Mouse (Mus musculus): ENCODE results near the gene Med8. TPM values are rescaled to one million over a fixed set of nuclear protein-coding genes. Genes with fewer than 3 reads are reported as not detected.

The Med8 gene
- polyA plus RNA-seq, 1 experiment from 2014 or later: 139 TPM

DNA sequence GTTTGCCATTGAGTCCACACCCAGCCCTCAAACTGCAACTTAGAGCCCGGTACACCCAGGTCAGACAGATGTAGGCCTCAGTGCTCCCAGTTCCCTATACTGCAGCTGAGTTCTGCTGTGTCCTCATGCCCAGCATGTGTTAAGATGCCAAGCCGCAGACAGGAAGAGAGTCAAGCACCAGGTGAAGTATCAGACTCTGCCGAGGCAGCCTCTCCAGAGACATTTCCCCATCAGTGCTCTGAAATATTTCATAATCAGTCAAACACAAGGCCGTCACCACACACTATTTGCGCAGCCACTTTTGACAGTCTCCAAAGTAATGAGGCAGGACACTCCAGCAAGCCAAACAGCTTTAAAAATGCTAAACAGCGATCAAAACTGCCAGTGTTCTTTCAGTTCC, 10.7 kb upstream of the Med8 start:
- ATAC-seq (ENCODE audit: insufficient read depth, low FRiP score, low TSS enrichment) (no peak), DNase-seq (ENCODE audit: low spot score) (no peak)
- H3K27me3 ChIP-seq (ENCODE audit: control insufficient read depth, insufficient read depth, low read length): no peaks in the 10 kb centered on the region
- no peak overlapping the region for H3K4me2 ChIP-seq (ENCODE audit: low read depth)
- no peak overlapping the region for H3K9ac ChIP-seq (ENCODE audit: low read length)
- H3K4me3 ChIP-seq (ENCODE audit: low read depth, low read length): no peak overlapping the region
- H3K4me1 ChIP-seq (ENCODE audit: control insufficient read depth, insufficient read depth, low read length): no peaks in the 10 kb centered on the region
- WGBS: 92% methylated on average over 6 of the region's 6 CpGs
- H3K36me3 ChIP-seq (ENCODE audit: control insufficient read depth, insufficient read depth, low read length): peaks cover 11% of the 10 kb centered on the region
- H3K9me3 ChIP-seq (ENCODE audit: control insufficient read depth, low read length): no peaks in the 10 kb centered on the region
- H3K27ac ChIP-seq (ENCODE audit: low read depth, low read length): no peak overlapping the region

DNA sequence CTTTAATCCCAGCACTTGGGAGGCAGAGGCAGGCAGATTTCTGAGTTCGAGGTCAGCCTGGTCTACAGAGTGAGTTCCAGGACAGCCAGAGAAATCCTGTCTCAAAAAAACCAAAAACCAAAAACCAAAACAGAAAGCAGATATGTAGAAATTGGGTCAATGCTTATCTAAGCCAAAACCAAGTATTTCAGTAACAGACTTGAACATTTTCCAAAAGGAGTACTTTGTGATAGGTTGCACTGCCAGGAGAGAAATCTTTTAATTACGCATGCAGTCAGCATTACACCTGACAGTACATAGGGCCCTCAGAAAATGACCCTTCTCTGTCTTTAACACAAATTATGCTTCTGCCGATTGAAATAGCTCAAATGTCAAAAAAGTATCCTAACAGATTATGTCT, 7.7 kb upstream of the Med8 start:
- Histone ChIP-seq H3K9ac (ENCODE audit: low read length) (no peak overlapping the region), H3K4me1 (ENCODE audit: control insufficient read depth, insufficient read depth, low read length) (no peaks in the 10 kb centered on the region), H3K27me3 (ENCODE audit: control insufficient read depth, insufficient read depth, low read length) (no peaks in the 10 kb centered on the region), H3K4me3 (ENCODE audit: low read depth, low read length) (no peak overlapping the region), H3K9me3 (ENCODE audit: control insufficient read depth, low read length) (no peaks in the 10 kb centered on the region), H3K36me3 (ENCODE audit: control insufficient read depth, insufficient read depth, low read length) (peaks cover 11% of the 10 kb centered on the region), H3K27ac (ENCODE audit: low read depth, low read length) (no peak overlapping the region), H3K4me2 (ENCODE audit: low read depth) (no peak overlapping the region)
- WGBS: 95% methylated on average over 3 of the region's 3 CpGs
- DNase-seq (ENCODE audit: low spot score): no peak
- ATAC-seq (ENCODE audit: insufficient read depth, low FRiP score, low TSS enrichment): no peak

DNA sequence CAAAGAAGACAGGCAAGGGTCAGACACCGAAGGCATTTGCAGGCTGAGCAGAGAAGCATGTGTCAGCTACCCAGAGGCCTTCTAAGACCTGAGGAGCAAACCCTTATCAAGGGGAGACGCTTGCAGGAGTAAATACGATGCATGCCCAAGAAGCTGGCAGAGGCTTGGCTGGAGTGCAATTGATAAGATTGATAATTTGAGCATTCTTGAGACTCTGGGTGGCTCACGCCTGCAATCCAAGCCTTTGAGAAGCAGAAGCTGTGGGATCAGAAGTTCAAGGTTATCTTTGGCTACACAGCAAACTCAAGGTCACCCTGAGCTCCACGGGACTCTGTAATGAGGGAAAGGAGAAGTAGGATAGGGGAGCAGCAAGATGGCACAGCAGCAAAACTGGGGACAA, 7.2 kb upstream of the Med8 start:
- no peak for ATAC-seq (ENCODE audit: insufficient read depth, low FRiP score, low TSS enrichment)
- H3K27me3 ChIP-seq (ENCODE audit: control insufficient read depth, insufficient read depth, low read length): no peaks in the 10 kb centered on the region
- no peaks in the 10 kb centered on the region for H3K9me3 ChIP-seq (ENCODE audit: control insufficient read depth, low read length)
- no peak overlapping the region for H3K4me2 ChIP-seq (ENCODE audit: low read depth)
- no peak for DNase-seq (ENCODE audit: low spot score)
- no peaks in the 10 kb centered on the region for H3K4me1 ChIP-seq (ENCODE audit: control insufficient read depth, insufficient read depth, low read length)
- H3K27ac ChIP-seq (ENCODE audit: low read depth, low read length): no peak overlapping the region
- 92% methylated on average over 5 of the region's 5 CpGs for WGBS
- H3K4me3 ChIP-seq (ENCODE audit: low read depth, low read length): no peak overlapping the region
- H3K9ac ChIP-seq (ENCODE audit: low read length): no peak overlapping the region
- peaks cover 11% of the 10 kb centered on the region for H3K36me3 ChIP-seq (ENCODE audit: control insufficient read depth, insufficient read depth, low read length)

DNA sequence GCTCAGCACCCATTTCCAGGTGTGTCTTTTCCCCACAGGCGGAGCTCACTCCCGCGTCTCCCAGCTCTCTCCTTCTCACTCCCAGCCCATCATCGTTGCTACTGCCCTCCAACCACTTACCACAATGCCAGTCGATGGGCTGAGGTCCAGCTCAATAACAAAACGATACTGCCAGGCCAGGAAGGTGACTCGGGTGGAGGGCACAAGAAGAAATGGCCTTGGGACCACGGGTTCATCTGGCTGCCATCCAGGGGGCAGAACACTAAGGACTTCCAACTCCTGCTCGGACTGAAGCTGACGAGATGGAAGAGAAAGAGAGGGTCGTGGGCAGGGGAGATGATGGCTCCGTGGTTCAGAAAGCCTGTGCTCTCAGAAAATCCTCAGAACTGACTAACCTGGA, 6.4 kb upstream of the Med8 start:
- no peak overlapping the region for H3K27ac ChIP-seq (ENCODE audit: low read depth, low read length)
- H3K4me1 ChIP-seq (ENCODE audit: control insufficient read depth, insufficient read depth, low read length): no peaks in the 10 kb centered on the region
- ATAC-seq (ENCODE audit: insufficient read depth, low FRiP score, low TSS enrichment) (no peak), DNase-seq (ENCODE audit: low spot score) (no peak)
- no peaks in the 10 kb centered on the region for H3K9me3 ChIP-seq (ENCODE audit: control insufficient read depth, low read length)
- WGBS: 95% methylated on average over 12 of the region's 12 CpGs
- H3K27me3 ChIP-seq (ENCODE audit: control insufficient read depth, insufficient read depth, low read length): no peaks in the 10 kb centered on the region
- peaks cover 11% of the 10 kb centered on the region for H3K36me3 ChIP-seq (ENCODE audit: control insufficient read depth, insufficient read depth, low read length)
- H3K4me2 ChIP-seq (ENCODE audit: low read depth): no peak overlapping the region
- H3K9ac ChIP-seq (ENCODE audit: low read length): no peak overlapping the region
- no peak overlapping the region for H3K4me3 ChIP-seq (ENCODE audit: low read depth, low read length)

DNA sequence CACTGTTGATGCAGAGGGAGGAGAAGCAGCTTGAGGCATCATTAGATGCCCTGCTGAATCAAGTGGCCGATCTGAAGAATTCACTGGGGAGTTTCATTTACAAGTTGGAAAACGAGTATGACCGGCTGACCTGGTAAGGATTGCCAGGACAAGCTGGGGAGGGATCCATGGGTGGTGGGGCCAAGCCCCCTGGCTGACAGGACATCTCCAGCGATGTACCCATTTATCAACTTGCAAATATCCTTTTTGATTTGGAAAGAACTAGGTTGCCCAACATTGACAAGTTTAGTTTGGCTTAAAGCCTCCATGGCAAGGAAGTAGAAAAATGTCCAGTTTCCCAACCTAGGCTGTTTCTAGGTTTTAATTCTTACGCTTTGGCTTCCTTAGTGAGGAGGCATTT, 1.7 kb downstream of the Med8 start:
- no peaks in the 10 kb centered on the region for H3K27me3 ChIP-seq (ENCODE audit: control insufficient read depth, insufficient read depth, low read length)
- peaks cover 16% of the 10 kb centered on the region for H3K36me3 ChIP-seq (ENCODE audit: control insufficient read depth, insufficient read depth, low read length)
- ATAC-seq (ENCODE audit: insufficient read depth, low FRiP score, low TSS enrichment) (no peak), DNase-seq (ENCODE audit: low spot score) (no peak)
- H3K9ac ChIP-seq (ENCODE audit: low read length): no peak overlapping the region
- 96% methylated on average over 5 of the region's 5 CpGs for WGBS
- H3K9me3 ChIP-seq (ENCODE audit: control insufficient read depth, low read length): no peaks in the 10 kb centered on the region
- H3K27ac ChIP-seq (ENCODE audit: low read depth, low read length): no peak overlapping the region
- no peak overlapping the region for H3K4me2 ChIP-seq (ENCODE audit: low read depth)
- H3K4me1 ChIP-seq (ENCODE audit: control insufficient read depth, insufficient read depth, low read length): peaks cover 9% of the 10 kb centered on the region
- no peak overlapping the region for H3K4me3 ChIP-seq (ENCODE audit: low read depth, low read length)

DNA sequence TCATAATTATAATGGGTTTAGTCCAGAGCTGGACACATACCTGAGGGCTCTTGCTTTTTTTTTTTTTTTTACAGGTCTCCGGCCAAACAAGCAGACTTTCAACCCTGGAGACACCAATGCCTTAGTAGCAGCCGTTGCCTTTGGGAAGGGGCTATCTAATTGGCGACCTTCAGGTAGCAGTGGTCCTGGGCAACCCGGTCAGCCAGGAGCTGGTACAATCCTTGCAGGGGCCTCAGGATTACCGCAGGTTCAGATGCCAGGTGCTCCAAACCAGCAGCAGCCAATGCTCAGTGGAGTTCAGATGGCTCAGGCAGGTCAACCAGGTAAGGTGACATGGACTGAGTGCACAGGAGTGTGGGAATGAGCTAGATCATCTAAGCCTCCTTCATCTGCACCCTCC, 4.4 kb downstream of the Med8 start:
- no peaks in the 10 kb centered on the region for H3K9me3 ChIP-seq (ENCODE audit: control insufficient read depth, low read length)
- H3K36me3 ChIP-seq (ENCODE audit: control insufficient read depth, insufficient read depth, low read length): peaks cover 24% of the 10 kb centered on the region
- DNase-seq (ENCODE audit: low spot score) (no peak), ATAC-seq (ENCODE audit: insufficient read depth, low FRiP score, low TSS enrichment) (no peak)
- H3K9ac ChIP-seq (ENCODE audit: low read length): no peak overlapping the region
- H3K4me1 ChIP-seq (ENCODE audit: control insufficient read depth, insufficient read depth, low read length): peaks cover 4% of the 10 kb centered on the region
- WGBS: 94% methylated on average over 5 of the region's 5 CpGs
- H3K4me3 ChIP-seq (ENCODE audit: low read depth, low read length): no peak overlapping the region
- H3K4me2 ChIP-seq (ENCODE audit: low read depth): no peak overlapping the region
- no peaks in the 10 kb centered on the region for H3K27me3 ChIP-seq (ENCODE audit: control insufficient read depth, insufficient read depth, low read length)
- no peak overlapping the region for H3K27ac ChIP-seq (ENCODE audit: low read depth, low read length)

DNA sequence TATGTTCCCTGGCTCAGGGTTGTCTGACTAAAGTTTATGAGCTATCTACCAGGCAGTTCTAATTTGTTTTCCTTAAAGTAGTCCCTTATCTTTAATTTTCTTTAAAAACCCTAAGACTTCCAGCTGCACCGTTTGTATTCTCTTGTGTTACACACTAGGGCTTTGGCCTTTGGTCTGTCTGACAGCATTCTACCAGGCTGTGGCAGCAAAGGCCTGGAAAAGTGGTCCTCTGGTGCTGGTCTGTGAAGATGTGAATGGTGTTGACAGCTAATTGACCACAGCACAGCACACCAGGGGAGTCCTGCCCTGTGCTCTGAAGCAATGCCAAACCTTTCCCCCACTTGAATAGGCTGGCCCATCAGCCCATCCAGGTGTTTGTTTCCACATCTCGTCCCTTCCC, 6.6 kb downstream of the Med8 start:
- no peaks in the 10 kb centered on the region for H3K9me3 ChIP-seq (ENCODE audit: control insufficient read depth, low read length)
- H3K27ac ChIP-seq (ENCODE audit: low read depth, low read length): no peak overlapping the region
- H3K4me3 ChIP-seq (ENCODE audit: low read depth, low read length): no peak overlapping the region
- ATAC-seq (ENCODE audit: insufficient read depth, low FRiP score, low TSS enrichment) (no peak), DNase-seq (ENCODE audit: low spot score) (no peak)
- no peak overlapping the region for H3K9ac ChIP-seq (ENCODE audit: low read length)
- WGBS: 90% methylated on average over 2 of the region's 2 CpGs
- H3K27me3 ChIP-seq (ENCODE audit: control insufficient read depth, insufficient read depth, low read length): no peaks in the 10 kb centered on the region
- H3K4me1 ChIP-seq (ENCODE audit: control insufficient read depth, insufficient read depth, low read length): no peaks in the 10 kb centered on the region
- no peak overlapping the region for H3K4me2 ChIP-seq (ENCODE audit: low read depth)
- peaks cover 24% of the 10 kb centered on the region for H3K36me3 ChIP-seq (ENCODE audit: control insufficient read depth, insufficient read depth, low read length)

DNA sequence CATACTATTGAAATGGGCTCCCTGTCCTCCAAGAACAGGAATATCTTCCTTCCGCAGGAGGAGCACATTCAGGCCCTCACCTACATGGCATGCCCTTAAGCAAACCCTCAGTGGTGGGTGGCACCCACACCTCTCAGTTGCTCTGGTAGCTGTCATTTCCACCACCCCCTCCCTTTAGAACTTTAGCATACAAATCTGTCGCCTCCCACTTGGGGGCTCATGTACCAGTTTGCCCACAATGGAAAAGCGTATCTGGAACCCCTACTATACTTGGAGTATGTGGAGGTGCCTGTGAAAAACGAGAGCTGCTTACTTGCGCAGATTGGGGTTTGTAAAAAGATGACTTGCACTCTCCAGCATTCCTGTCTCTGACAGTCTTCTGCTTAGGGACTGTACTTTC, 7.2 kb downstream of the Med8 start:
- Histone ChIP-seq H3K4me3 (ENCODE audit: low read depth, low read length) (no peak overlapping the region), H3K9me3 (ENCODE audit: control insufficient read depth, low read length) (no peaks in the 10 kb centered on the region), H3K27ac (ENCODE audit: low read depth, low read length) (no peak overlapping the region), H3K36me3 (ENCODE audit: control insufficient read depth, insufficient read depth, low read length) (peaks cover 24% of the 10 kb centered on the region), H3K4me2 (ENCODE audit: low read depth) (no peak overlapping the region), H3K4me1 (ENCODE audit: control insufficient read depth, insufficient read depth, low read length) (no peaks in the 10 kb centered on the region), H3K27me3 (ENCODE audit: control insufficient read depth, insufficient read depth, low read length) (no peaks in the 10 kb centered on the region), H3K9ac (ENCODE audit: low read length) (no peak overlapping the region)
- no peak for ATAC-seq (ENCODE audit: insufficient read depth, low FRiP score, low TSS enrichment)
- no peak for DNase-seq (ENCODE audit: low spot score)
- WGBS: 92% methylated on average over 5 of the region's 5 CpGs

DNA sequence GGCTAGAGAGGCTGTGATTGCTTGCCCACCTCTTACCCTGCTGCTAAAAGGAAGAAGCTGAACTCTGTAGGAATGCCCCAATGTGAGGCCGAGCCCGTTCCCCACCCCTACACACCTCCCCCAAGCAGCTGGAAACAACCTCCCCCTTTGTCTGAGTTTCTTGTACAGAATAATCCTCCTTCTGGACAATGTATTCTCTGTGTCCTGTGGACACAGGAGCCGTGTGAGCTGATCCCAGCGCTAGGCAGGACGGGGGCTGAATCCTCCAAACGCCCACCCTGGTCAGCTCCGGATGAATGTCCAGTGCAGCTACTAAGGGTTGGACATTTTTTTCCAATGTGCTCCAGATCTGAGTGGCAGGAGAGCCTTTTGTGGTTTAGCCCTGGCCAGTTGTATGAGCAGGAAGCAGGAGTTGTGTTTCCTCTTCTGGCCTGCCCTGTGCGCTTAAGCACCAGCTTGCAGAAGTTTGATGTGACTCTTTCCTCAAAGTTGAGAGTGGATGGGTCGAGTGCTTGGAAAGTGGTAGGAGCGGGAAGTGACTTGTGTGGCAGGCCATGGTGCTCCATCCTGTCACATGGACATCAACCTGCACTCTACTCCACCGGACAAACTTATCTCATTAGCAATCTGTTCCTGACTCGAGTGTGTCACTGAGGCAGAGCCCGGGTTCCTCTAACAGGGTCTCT, 8.1 kb downstream of the Med8 start:
- Histone ChIP-seq H3K27ac (ENCODE audit: low read depth, low read length) (no peak overlapping the region), H3K4me3 (ENCODE audit: low read depth, low read length) (no peak overlapping the region), H3K4me1 (ENCODE audit: control insufficient read depth, insufficient read depth, low read length) (no peaks in the 10 kb centered on the region), H3K27me3 (ENCODE audit: control insufficient read depth, insufficient read depth, low read length) (no peaks in the 10 kb centered on the region), H3K9ac (ENCODE audit: low read length) (no peak overlapping the region), H3K9me3 (ENCODE audit: control insufficient read depth, low read length) (no peaks in the 10 kb centered on the region), H3K36me3 (ENCODE audit: control insufficient read depth, insufficient read depth, low read length) (peaks cover 25% of the 10 kb centered on the region), H3K4me2 (ENCODE audit: low read depth) (no peak overlapping the region)
- WGBS: 89% methylated on average over 13 of the region's 13 CpGs
- DNase-seq (ENCODE audit: low spot score) (no peak), ATAC-seq (ENCODE audit: insufficient read depth, low FRiP score, low TSS enrichment) (no peak)

Data from neural tube, embryonic 11.5 days (tissue).